Mouse (Mus musculus) gonadal fat pad, adult 2 months (tissue): ENCODE measurements around the gene Trpc2. TPM values are rescaled to one million over a fixed set of nuclear protein-coding genes. Genes with fewer than 3 reads are reported as not detected.

ENCODE experiments used
- DNase-seq: peaks from one replicate; pipeline ENCODE4 v3.0.0-alpha.2; 2012; ENCODE audit warnings: low read depth
- polyA plus RNA-seq: library from polyadenylated mRNA; depleted of rRNA; stranded (reverse); fragments of >200 nt; gene quantifications from 2 replicates; pipeline ENCODE4 v1.2.3, GENCODE M21; 2012; rRNA removed

Gene Trpc2
- polyA plus RNA-seq, 1 experiment = not detected

- no peak for DNase-seq
Measured at GRCm38 (mm10) chr7:102102241-102102640, 19.3 kb downstream of the Trpc2 start.

DNA sequence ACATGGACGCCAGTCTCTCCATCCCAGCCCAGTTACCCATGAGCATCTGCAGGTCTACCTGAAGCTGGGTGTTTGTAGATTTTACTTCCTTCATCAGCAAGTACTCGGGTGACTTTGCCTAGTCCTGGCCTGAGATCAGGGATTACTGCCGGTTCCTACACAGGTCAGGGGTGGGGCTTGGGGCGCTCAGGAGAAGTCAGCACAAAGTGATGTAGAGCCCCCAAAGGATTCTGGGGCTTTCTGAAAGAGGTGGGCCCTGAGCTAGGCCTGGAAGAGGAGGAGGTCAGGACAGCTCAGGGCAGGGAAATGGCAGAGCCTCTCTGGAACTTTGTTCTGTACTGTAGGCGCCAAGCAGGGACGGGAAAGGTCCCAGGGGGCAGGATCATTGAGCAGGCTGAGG, 19.8 kb downstream of the Trpc2 start:
- DNase-seq = no peak

GRCm38 (mm10) chr7:102103555-102103954, 20.6 kb downstream of the Trpc2 start:
- DNase-seq = no peak

DNA sequence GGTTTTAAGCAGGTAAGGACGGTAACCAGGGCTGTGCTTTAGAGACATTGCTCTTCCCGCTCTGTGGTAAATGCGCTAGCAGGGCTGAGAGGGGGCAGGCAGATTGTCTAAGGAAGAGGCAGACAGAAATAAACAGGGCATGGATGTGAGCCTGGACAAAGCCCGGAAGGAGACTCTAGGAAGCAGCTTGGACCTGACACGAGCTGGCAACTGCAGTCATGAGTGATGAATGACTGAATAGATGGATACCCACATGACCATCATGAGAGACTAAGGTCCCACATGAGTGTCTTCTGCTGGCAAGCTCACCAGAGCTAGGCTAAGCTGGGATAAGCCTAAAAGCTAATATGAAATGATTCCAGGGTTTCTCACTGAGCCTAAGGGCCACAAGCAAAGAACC, 21.2 kb downstream of the Trpc2 start:
- no peak for DNase-seq

GRCm38 (mm10) chr7:102106700-102107141, 23.8 kb downstream of the Trpc2 start:
- DNase-seq = no peak

DNA sequence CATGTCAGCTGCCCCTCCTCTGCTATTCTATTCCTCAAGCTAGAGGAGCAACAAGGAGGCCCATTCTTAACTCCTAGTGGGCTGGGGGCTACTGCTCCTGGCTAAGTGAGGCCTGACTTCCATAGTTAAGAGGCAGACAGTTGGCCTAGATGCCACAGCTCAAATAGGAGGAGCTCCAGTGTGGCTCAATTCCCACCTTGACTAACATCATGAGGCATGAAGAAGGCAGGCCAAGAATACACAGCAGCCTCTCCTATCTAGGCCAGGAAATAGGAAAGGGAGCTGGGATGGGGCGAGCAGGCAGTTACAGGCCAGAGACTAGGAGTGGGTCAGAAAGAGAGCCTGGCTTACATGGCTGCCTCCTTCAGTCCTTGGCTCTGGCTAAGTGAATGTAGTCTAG, 25.3 kb downstream of the Trpc2 start:
- no peak for DNase-seq

GRCm38 (mm10) chr7:102109171-102109570, 26.3 kb downstream of the Trpc2 start, which contains the start of gene Art5:
TSS of gene Art5 (minus strand) at chr7:102109489.
- no peak for DNase-seq

- DNase-seq = no peak
Measured at GRCm38 (mm10) chr7:102109746-102110145, 26.8 kb downstream of the Trpc2 start.

- DNase-seq = no peak
Measured at GRCm38 (mm10) chr7:102113151-102113729, 30.3 kb downstream of the Trpc2 start.

DNA sequence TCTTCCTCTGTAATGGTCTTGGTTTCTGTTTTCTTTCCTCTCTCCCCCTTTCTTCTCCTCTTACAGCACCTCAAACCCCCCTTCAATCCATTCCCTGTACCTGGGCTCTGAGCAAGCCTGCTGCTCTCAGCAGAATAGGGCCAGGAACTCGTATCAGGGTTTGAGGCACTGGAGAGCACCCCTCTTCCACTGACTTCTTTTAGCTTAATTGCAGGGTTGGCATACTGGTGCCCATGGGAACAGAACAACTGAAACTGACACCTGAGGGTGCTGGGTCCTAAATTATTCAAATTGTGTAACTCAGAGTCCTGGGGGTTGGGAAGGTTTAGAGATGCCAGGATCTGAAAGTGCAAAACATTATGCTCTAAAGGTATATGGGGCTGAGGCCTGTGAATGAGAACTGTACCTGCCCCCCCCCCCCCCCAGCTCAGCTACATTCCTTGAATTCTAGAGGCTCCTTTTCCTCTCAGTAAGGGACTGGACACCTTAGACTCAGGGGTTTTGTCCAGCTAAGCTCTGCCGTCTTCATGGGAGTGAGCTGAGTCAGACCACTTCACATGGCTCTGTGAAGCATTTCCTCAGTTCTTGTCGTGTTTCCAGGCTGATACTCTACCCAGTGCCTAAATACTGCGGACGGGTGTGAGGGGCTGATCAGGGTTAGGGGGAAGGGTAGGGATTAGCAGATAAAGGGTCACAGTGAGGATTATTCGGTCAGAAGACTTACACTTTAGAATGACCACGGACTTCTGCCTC, 33.8 kb downstream of the Trpc2 start, which contains the start of gene Chrna10:
Gene Chrna10 (minus strand): TSS at position 250 of the 753 bp plus-strand sequence.
- no peak for DNase-seq

GRCm38 (mm10) chr7:102117382-102117781, 34.5 kb downstream of the Trpc2 start:
- DNase-seq = no peak

GRCm38 (mm10) chr7:102120326-102120725, 37.4 kb downstream of the Trpc2 start:
- DNase-seq = no peak

GRCm38 (mm10) chr7:102132395-102132794, 49.5 kb downstream of the Trpc2 start:
- no peak for DNase-seq

DNA sequence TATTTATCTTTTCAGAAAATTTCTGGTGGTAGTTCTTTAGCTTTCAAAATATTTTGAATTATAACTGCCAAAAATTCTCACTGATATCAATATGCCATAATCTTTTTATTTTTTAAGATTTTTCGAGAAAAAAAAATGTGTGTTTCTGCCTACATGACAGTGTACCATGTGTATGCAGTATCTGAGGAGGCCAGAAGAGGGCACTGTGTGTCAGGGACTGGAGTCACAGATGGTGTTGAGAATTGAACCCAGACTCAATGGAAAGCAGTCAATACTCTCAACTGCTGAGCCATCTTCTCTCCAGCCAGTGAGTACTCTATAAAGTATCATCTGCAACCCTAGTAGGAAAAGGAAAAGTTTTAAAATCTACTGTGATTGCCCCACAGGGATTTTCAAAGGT, 54.5 kb downstream of the Trpc2 start:
- no peak for DNase-seq

DNA sequence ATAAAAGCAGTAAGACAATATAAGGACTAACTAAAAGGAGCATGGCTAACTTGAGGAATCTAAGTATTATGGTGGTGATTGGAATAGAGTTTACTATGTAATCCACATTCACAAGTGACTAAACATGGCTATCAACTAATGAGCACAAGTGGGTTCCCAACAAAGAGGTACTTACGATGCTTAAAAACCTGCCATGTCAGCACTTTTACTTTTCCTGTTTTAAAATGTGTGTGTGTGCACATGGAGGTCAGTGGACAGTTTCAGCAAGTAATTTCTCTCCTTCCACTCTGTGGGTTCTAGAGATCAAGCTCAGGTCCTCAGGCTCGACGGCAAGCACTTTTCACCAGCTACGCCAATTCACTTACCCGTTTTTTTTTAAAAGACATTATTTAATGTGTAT, 55.0 kb downstream of the Trpc2 start:
- DNase-seq = no peak

Other genes starting within 250 kb of the Trpc2 start
- gene Inppl1, start 244.9 kb upstream of the Trpc2 start, polyA plus RNA-seq = 70.0 and 73.6 TPM in 2 replicates
- gene Folr2, start 225.9 kb upstream of the Trpc2 start, polyA plus RNA-seq = 54.9 and 84.6 TPM in 2 replicates
- gene Anapc15, start 219.4 kb upstream of the Trpc2 start, polyA plus RNA-seq = 34.0 and 53.7 TPM in 2 replicates
- 48.0 and 81.3 TPM in 2 replicates for gene Folr1, start 212.3 kb upstream of the Trpc2 start, polyA plus RNA-seq
- 318 and 389 TPM in 2 replicates for gene Lamtor1, start 177.2 kb upstream of the Trpc2 start, polyA plus RNA-seq
- gene Tomt, start 176.8 kb upstream of the Trpc2 start, polyA plus RNA-seq = 1.3 and 2.0 TPM in 2 replicates
- 53.1 and 61.5 TPM in 2 replicates for gene Lrrc51, start 149.2 kb upstream of the Trpc2 start, polyA plus RNA-seq
- 71.4 and 81.8 TPM in 2 replicates for gene Numa1, start 149.0 kb upstream of the Trpc2 start, polyA plus RNA-seq
- gene Il18bp, start 64.4 kb upstream of the Trpc2 start, polyA plus RNA-seq = 13.5 and 19.7 TPM in 2 replicates
- 59.9 and 61.7 TPM in 2 replicates for gene Rnf121, start 17.6 kb upstream of the Trpc2 start, polyA plus RNA-seq
- gene Xndc1, start 17.6 kb upstream of the Trpc2 start, polyA plus RNA-seq = 14.4 and 17.2 TPM in 2 replicates
- gene Xntrpc, start 17.4 kb upstream of the Trpc2 start, polyA plus RNA-seq = 2.7 and 3.0 TPM in 2 replicates
- 0.43 TPM in 1 of 2 replicates, not detected in the other for gene Art1, start 18.6 kb downstream of the Trpc2 start, polyA plus RNA-seq
- 0.15 and 0.66 TPM in 2 replicates for gene Art5, start 26.4 kb downstream of the Trpc2 start, polyA plus RNA-seq
- 0.05 and 0.08 TPM in 2 replicates for gene Chrna10, start 33.7 kb downstream of the Trpc2 start, polyA plus RNA-seq
- gene Nup98, start 127.1 kb downstream of the Trpc2 start, polyA plus RNA-seq = 17.1 and 23.6 TPM in 2 replicates
- 485 and 511 TPM in 2 replicates for gene Pgap2, start 127.1 kb downstream of the Trpc2 start, polyA plus RNA-seq
- 47.5 and 55.5 TPM in 2 replicates for gene Rhog, start 172.9 kb downstream of the Trpc2 start, polyA plus RNA-seq
- gene Stim1, start 184.7 kb downstream of the Trpc2 start, polyA plus RNA-seq = 58.3 and 64.5 TPM in 2 replicates